Mouse (Mus musculus) lung, postnatal 25 days (tissue): Measurements from ENCODE around the gene Olfr1375.
"Not testable (repeated sequence)": the region's sequence is repeated elsewhere in the genome, so short reads cannot be mapped to it uniquely, and the experiment has no call there.

ENCODE experiments used
- DNase-seq: peaks from one replicate; pipeline ENCODE4 v3.0.0; 2022; ENCODE audit warnings: low spot score

Olfr1375 gene

DNA sequence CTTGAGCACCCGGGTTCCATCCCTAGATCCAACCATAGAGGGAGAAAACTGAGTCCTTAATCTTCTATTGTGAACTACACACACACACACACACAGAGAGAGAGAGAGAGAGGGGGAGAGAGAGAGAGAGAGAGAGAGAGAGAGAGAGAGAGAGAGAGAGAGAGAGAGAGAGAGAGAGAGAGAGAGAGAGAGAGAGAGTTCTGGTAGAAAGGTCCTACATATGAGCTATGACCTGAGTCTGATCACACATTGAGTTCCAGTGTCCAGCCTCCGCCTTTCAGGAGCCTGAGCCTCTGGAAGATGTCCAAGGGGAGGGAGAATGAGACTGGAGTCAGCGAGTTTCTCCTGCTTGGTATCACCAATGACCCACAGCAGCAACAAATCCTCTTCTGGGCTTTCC is at the start of gene Olfr1375:
Gene Olfr1375 (plus strand): TSS at position 301 of the 400 bp plus-strand sequence.
- not testable (repeated sequence) for DNase-seq

DNA sequence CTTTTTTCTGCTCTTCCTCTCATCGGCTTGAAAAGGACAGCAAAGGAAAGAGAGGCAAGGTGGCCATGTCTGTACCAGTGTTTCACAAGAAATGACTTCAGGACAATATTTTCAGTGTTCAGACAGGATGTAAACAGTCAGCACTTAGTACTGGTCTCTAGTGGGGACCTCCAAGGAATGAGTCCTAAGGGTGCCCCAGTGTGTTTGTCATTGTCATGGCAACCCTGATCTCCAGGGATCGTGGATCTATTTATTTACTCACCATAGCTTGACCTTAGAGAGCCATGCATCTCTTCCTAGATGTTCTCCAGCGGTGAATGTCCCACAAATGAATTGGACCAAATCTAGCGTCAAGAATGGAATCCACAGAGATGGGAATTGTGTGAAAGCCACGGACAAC is 44.6 kb upstream of the Olfr1375 start, which contains the start of gene Olfr51:
Gene Olfr51 (plus strand): TSS at position 301 of the 400 bp plus-strand sequence.
- no peak for DNase-seq

DNA sequence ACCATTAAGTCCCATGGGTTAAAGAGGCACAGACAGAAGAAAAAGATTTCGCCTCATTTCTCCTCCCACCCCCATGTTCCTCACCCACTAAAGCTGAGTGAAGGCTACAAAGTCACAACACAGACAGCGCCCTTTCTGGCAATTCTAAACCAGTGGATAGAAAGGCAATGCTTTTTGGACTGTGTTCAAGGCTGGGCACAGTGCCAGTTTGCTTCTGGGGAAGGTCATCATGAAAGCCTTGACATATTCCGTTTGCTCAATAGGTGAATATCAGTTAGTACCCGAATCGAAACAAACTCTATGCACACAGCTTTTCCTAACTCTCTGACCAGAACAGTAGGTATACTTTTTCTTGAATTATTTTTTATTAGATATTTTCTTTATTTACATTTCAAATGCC is 36.1 kb upstream of the Olfr1375 start:
- peak; percentile 2 for DNase-seq

DNA sequence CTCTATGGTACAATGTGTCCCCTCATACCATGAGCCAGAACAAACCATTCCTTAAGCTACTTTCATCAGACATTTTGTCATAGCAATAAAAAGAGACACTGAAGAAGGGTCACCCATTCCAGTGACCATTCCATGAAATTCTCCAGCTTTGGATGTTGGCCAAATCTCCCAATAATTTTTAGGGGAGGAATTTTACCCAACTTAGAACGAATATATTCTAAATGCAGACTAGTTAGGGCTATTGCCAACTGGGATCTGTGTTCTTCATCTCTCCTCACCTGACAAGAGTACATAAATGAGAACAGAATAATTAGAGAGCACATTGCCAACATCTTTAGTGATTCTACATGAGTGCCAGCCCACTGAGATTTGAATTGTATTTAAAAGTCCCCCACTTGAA is 34.0 kb upstream of the Olfr1375 start, which contains the start of gene Olfr54:
Gene Olfr54 (plus strand): TSS at position 301 of the 400 bp plus-strand sequence.
- DNase-seq: no peak

DNA sequence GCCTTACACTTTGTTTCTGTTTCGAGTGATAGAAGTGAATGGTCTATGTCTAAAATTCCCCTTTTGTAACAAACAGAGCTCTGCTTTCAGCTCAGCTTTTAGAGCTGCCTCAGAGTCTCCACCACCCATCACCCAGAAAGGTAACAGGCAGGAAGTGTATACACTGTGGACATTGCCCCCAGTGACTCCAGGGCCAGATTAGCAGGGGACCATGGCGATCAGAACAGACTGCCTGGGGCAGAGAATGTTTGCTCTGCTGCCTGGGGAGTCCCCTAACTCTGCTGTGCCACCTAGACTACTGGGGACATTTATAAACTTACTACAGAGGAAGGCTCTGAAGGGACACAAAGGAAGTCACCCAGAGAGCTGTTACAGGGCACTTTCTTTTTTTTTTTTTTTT is 31.6 kb upstream of the Olfr1375 start:
- no peak for DNase-seq

DNA sequence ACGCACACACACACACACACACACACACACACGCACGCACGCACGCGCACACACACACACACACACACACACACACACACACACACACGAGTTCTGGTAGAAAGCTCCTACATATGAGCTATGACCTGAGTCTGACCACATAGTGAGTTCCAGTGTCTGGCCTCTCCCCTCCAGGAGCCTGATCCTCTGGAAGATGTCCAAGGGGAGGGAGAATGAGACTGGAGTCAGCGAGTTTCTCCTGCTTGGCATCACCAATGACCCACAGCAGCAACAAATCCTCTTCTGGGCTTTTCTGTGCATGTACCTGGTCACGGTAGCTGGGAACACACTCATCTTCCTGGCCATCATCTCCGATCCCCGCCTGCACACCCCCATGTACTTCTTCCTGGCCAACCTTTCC is 21.1 kb upstream of the Olfr1375 start:
- DNase-seq: not testable (repeated sequence)

DNA sequence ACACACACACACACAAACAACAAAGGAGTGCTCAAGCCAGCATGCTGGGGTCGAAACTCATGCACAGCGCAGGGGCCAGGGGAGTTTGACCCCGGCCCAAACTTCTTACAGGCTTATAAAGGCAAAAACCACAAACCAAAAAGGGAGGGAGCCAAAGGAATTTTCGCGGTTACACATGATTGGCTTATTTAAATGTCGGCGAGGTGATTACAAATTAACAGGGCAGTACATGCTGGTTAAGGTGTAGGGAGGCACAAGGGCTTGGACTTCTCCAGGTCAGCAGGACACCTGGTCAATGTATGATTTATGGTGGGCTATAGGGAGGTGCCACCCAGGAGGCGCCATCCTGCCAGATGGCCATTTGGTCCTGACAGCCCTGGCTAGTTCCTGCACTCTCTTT is 18.5 kb upstream of the Olfr1375 start:
- not testable (repeated sequence) for DNase-seq

DNA sequence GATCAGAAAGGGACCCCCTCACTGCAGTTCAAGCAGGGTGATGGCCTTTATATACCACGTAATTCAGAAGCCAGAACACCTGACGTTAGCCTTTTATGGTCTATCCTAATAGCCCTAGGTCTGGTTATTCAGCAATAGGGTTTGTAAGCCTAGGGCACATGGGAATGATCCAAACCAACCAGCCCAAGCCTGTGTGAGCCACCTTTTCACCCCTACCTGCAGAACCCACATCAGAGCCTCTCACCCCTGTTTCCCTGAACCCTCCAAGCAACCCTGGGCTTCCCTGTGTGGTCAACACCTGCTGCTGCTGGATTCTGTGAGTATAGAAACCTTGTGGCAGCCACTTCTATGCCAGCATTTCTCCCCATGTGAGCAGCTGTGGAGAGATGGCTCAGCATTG is 17.7 kb upstream of the Olfr1375 start:
- no peak for DNase-seq

DNA sequence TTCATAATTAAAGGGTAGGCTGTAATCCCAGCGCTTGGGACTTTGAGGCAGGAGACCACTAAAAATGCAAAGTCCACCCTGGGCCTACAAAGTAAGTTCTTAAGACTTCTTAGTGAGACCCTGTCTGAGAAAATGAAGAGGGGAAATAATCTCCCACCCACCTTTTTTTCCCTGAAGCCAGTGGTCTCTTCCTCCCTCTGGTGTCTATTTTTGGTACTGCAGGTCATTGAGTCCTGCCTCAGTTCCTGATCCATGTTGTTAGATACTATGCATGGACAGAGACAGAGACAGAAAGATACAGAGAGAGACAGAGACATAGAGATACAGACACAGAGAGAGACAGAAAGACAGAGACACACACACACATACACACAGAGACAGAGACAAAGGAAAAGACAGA is 15.1 kb upstream of the Olfr1375 start:
- DNase-seq: peak; percentile 16

DNA sequence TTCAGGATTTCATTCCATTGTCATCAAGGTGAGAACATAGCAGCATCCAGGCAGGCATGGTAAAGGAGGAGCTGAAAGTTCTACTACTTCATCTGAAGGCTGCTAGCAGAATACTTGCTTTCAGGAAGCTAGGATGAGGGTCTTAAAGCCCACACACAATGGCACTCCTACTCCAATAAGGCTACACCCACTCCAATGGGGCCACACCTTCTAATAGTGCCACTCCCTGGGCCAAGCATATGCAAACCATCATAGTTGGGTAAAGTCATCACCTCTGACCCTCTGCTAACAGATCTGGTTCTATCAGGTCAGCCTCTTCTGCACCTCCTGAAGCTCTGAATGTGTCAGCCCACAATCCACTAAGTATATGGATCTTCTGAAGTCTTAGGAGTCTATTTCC is 13.8 kb upstream of the Olfr1375 start:
- not testable (repeated sequence) for DNase-seq

DNA sequence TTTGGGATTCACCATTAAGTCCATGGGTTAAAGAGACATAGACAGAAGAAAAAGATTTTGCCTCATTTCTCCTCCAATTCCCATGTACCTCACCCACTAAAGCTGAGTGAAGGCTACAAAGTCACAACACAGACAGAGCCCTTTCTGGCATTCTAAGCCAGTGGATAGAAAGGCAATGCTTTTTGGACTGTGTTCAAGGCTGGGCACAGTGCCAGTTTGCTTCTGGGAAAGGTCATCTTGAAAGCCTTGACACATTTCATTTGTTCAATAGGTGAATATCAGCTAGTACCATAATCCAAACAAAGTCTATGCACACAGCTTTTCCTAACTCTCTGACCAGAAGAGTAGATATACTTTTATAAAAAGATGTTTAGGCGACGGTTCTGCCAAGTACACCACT is 12.0 kb upstream of the Olfr1375 start:
- DNase-seq: no peak

DNA sequence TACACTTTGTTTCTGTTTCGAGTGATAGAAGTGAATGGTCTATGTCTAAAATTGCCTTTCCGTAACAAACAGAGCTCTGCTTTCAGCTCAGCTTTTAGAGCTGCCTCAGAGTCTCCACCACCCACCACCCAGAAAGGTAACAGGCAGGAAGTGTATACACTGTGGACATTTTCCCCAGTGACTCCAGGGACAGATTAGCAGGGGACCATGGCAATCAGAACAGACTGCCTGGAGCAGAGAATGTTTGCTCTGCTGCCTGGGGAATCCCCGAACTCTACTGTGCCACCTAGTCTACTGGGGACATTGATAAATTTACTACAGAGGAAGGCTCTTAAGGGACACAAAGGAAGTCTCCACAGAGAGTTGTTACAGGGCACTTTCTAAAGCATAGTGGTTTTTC is 3.1 kb upstream of the Olfr1375 start:
- DNase-seq: not testable (repeated sequence)

DNA sequence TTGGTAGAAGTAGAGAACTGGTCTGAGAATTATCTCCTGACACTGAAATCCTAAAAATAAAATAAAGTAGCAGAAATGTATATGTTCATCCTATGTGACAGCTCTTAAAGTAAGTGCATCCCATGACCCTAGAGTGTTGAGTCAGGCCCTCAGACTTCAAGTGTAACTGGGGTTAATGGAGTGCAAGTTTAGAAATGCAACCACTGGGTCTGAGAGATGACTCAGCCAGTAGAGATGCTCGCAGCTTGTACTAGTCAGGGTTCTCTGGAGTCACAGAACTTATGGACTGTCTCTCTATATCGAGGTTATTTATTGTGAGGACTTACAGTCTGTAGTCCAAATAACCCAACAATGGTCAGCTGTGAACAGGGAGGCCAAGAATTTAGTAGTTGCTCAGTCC is 3.8 kb downstream of the Olfr1375 start:
- no peak for DNase-seq

DNA sequence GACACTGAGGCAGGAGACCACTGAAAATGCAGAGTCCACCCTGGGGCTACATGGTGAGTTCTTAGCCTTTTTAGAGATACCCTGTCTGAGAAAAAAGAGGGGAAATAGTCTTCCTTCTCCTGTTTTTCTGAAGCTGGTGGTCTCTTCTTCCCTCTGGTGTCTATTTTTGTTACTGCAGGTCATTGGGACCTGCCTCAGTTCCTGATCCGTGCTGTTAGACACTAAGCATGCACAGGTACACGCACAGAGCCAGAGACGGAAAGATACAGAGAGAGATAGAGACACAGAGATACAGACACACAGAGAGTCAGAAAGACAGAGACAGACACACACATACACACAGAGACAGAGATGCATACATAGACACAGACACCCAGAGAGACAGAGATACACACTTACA is 5.3 kb downstream of the Olfr1375 start:
- DNase-seq: no peak

DNA sequence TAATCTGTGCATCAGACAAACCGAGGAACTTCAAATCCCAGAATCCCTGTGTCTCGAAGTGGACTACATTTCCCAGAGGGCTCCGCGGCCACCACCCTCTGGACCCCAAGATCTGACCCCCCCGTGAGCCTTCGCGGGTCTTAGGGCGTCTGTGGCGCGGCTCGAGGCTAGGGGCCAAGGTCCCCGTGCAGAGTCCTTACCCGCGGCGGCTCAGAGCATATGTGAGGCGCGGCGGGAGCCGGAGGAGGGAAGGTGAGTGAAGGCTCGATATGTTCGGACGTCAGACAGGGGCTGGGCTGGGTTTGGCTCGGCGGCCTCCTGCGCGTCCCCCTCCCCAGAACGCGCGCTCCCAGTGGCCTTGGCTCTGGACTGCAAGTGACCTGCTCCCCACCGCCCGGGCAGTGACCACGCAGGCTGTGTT is 11.3 kb downstream of the Olfr1375 start, which contains the start of gene Zfp354a:
Gene Zfp354a (plus strand): TSS at position 107 of the 421 bp plus-strand sequence.
- DNase-seq: peak; percentile 59

DNA sequence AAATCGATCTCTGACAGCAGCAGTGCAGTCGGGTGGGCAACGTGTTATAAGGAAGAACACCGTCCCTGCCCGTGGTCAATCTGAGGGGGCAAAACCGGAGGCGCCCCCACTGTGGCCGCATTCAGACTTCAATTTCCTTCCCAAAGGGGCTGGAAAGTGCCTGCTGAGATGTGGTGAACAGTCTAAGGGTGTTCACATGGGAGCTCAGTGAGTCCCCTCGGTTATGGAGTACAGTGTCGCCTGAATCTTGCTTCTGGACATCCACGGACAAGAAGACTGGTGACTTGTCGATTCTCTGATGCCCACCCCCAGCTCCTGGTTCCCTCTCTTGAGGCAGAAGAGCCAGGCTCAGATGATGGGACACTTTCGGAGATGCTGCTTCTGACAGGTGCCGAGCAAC is 11.7 kb downstream of the Olfr1375 start:
- DNase-seq: no peak

DNA sequence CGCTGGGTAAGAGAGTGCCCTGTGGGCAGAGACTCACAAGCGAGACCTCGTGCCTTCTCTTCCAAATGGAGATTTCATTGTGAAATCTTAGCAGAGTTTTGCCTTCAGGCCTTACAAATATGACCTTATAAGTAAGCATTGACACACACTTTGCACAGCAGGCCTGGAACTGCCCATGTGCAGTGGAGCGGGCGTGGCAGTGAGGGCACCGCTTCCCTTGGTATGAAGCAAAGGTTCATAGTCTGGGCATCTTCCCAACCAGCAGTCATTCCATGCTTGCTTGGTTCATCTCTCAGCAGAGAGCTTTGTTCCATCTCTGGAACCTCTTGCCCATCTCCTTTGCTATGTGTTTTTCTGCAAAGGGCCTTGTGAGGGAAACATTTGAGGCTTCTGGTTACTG is 13.1 kb downstream of the Olfr1375 start:
- DNase-seq: no peak

DNA sequence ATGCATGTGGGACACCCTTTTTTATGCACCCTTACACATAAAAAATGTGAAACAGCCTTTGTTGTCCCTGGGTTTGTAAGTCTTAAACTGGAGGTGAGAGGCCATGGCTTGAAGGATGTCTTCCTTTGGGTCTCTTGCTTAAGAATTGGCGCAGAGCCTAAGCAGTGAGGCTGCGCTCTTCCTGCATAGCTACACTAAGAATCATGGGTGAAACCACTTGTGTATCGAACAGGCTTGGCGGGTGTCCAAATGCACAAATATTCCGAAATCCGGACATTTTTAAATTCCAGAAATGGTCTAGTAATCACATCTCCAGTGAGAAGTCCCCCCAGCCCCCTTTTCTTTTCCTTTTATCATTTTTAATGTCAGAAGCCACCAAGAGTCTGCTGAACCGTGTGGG is 15.4 kb downstream of the Olfr1375 start:
- DNase-seq: no peak

DNA sequence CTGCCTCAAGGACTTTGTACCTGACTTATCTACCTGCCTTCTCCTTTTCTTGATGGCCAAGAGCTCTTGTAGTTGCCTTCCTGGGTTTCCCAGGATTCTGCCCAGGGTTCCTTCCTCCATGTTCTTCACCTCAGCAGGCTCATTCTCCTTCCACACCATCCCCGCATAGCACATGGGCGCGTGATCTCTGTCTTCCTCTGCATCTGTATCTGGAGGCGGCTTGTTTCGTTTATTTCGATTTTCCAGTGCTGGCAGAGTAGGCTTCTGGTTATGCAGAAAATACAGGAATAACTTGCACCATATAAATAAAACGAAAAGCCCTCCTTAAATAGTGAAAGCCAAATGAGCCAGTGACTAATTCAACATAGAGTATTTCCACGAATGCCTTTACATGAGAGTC is 15.9 kb downstream of the Olfr1375 start:
- DNase-seq: no peak

DNA sequence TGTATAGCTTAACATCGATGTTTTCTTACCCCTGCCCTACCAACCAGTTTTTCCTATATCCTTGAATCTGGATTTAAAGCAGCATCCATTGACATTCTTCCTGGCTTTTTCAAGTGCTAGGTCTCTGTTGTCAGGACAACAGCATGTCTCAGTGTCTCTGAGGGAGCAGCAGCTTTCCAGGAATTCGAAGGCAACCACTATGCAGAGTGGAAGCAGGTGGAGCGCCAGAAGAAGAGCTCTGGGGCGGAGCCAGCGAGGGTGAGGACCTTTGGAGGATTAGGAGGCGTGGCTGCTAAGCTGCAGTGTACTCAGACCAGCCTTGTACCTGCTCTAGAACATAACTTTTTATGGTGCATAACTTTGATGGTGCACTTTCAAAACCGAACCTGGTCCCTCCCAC is 36.6 kb downstream of the Olfr1375 start:
- DNase-seq: no peak

DNA sequence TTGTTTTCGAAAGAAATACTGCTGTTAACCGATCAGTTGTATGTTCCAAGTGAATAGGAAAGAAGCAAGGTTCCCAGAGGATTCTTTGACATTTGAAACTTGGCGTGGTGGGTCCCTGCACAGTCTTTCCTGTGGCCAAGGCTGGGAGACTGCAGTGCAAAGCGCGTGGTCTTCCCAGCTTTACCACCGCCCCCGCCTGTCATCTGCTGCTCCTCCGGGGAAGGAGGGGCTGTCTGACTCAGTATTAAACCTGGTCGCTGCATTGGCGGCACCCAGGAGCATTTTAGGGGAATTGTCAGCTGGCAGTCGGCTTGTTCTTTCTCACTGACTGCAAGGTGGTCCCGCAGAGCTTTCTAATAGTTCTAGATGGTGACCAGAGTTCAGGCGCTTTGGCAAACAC is 37.4 kb downstream of the Olfr1375 start:
- DNase-seq: no peak
